In genomic region chr11:102405544-102406285, GRCm38 (mm10) we compare ENCODE assay signal across 8 mouse cellular contexts. TPM values are rescaled to one million over a fixed set of nuclear protein-coding genes. Genes with fewer than 3 reads are reported as not detected.
A peak's percentile ranks its signal among the peaks of the same experiment; 100 is the strongest.
DNase-seq lines count a peak whose midpoint lies in the region; ATAC-seq and TF ChIP-seq lines count a peak whose summit lies in the region.

No protein-coding gene starts in this region.

- peaks cover 12% of the 10 kb centered on the region for H3K27me3 ChIP-seq in megakaryocyte, embryonic 14.5 days (replicated peaks)
- peaks cover 15% of the 10 kb centered on the region; the same call in 1 of the 2 replicates for H3K27me3 ChIP-seq in limb, embryonic 14.5 days (ENCODE audit: control insufficient read depth, insufficient read depth, low read length)
- no peaks in the 10 kb centered on the region for H3K27me3 ChIP-seq in stomach, postnatal 0 days (ENCODE audit: control insufficient read depth, insufficient read depth, low read length)

- peaks cover 53% of the 10 kb centered on the region for H3K4me1 ChIP-seq in megakaryocyte, embryonic 14.5 days
- peaks cover 8% of the 10 kb centered on the region for H3K4me1 ChIP-seq in limb, embryonic 14.5 days (ENCODE audit: control insufficient read depth, insufficient read depth, low read length)
- peaks cover 5% of the 10 kb centered on the region; the same call in 1 of the 2 replicates for H3K4me1 ChIP-seq in stomach, postnatal 0 days (replicated peaks; ENCODE audit: control insufficient read depth, insufficient read depth)

- peaks cover 37% of the 10 kb centered on the region for H3K36me3 ChIP-seq in megakaryocyte, embryonic 14.5 days (replicated peaks; ENCODE audit: low read length)
- peaks cover 32% of the 10 kb centered on the region for H3K36me3 ChIP-seq in limb, embryonic 14.5 days (ENCODE audit: control insufficient read depth, insufficient read depth, low read length)
- H3K36me3 ChIP-seq in stomach, postnatal 0 days (ENCODE audit: control insufficient read depth, insufficient read depth, low read length) = peaks cover 20% of the 10 kb centered on the region

- no peak for TF ChIP-seq CTCF in stomach, postnatal 0 days (IDR thresholded peaks at IDR 0.05; ENCODE audit: low read depth)

- no peak for TF ChIP-seq POLR2A in limb, embryonic 14.5 days (IDR thresholded peaks at IDR 0.05; ENCODE audit: borderline replicate concordance, extremely low read depth, insufficient read depth, insufficient read length)

- TF ChIP-seq EP300 in stomach, postnatal 0 days (optimal IDR thresholded peaks at IDR 0.05) = no peak

- DNase-seq in cerebellum, adult 9-10 months = peak; percentile 58
- DNase-seq in cerebellum, postnatal 36 days = no peak
- DNase-seq in limb, embryonic 14.5 days (ENCODE audit: low spot score) = no peak
- DNase-seq in stomach, postnatal 0 days (ENCODE audit: low spot score) = no peak
- DNase-seq in MN1 (ENCODE audit: low spot score) = no peak

- H3K9ac ChIP-seq in limb, embryonic 14.5 days (ENCODE audit: low read depth, low read length, severe bottlenecking) = peak overlapping the region; percentile 72
- H3K9ac ChIP-seq in stomach, postnatal 0 days (ENCODE audit: low read length) = peak overlapping the region; percentile 79; the same call in 1 of the 2 replicates

- H3K4me2 ChIP-seq in limb, embryonic 14.5 days (replicated peaks; ENCODE audit: low read depth, low read length, severe bottlenecking) = peak overlapping the region; percentile 96; the same call in 1 of the 2 replicates
- peak overlapping the region; percentile 70; the same call in 1 of the 2 replicates for H3K4me2 ChIP-seq in stomach, postnatal 0 days (replicated peaks; ENCODE audit: low read depth)

- no peak for ATAC-seq in megakaryocyte, adult 5-6 weeks (ENCODE audit: poor library complexity, severe bottlenecking)
- ATAC-seq in limb, embryonic 14.5 days (ENCODE audit: low FRiP score, low read depth) = no peak
- no peak for ATAC-seq in stomach, postnatal 0 days (ENCODE audit: low FRiP score, low TSS enrichment)
- ATAC-seq in activated CD4-positive, CD25-positive, alpha-beta regulatory T cell, adult 4 months = no peak

- peak overlapping the region; percentile 96 for H3K4me3 ChIP-seq in megakaryocyte, embryonic 14.5 days (replicated peaks)
- peak overlapping the region; percentile 67 for H3K4me3 ChIP-seq in limb, embryonic 14.5 days (replicated peaks; ENCODE audit: low read length)
- peak overlapping the region; percentile 81; the same call in 1 of the 2 replicates for H3K4me3 ChIP-seq in stomach, postnatal 0 days (ENCODE audit: low read depth, low read length)

- 85% methylated on average over 11 of the region's 11 CpGs for WGBS in limb, embryonic 14.5 days
- WGBS in stomach, postnatal 0 days = 82% methylated on average over 11 of the region's 11 CpGs

- H3K9me3 ChIP-seq in megakaryocyte, embryonic 14.5 days = no peaks in the 10 kb centered on the region
- no peaks in the 10 kb centered on the region for H3K9me3 ChIP-seq in limb, embryonic 14.5 days (ENCODE audit: control insufficient read depth, low read length)
- H3K9me3 ChIP-seq in stomach, postnatal 0 days (ENCODE audit: control insufficient read depth, low read length) = no peaks in the 10 kb centered on the region

- H3K27ac ChIP-seq in limb, embryonic 14.5 days (replicated peaks; ENCODE audit: low read depth, low read length) = no peak overlapping the region
- no peak overlapping the region for H3K27ac ChIP-seq in stomach, postnatal 0 days (replicated peaks)

RNA-seq across cellular contexts. Expression of gene Slc25a39, which starts 2.0 kb away (rescaled TPM):
- polyA plus RNA-seq in megakaryocyte, embryonic 14.5 days (2012; ENCODE audit: insufficient read depth, low replicate concordance) = 164 and 165 TPM in 2 replicates
- total RNA-seq in megakaryocyte, adult 5-6 weeks (2015) = 41.5 and 47.5 TPM in 2 replicates
- 20.5 and 22.8 TPM in 2 replicates for total RNA-seq in megakaryocyte, adult 5-6 weeks (2017)
- 120 and 181 TPM in 2 replicates for polyA plus RNA-seq in limb, embryonic 14.5 days (2012; rRNA removed)
- polyA plus RNA-seq in limb, embryonic 14.5 days (2014; fragmentation: Nextera tagmentation; extraction: Ambion mirVana) = 179 and 195 TPM in 2 replicates
- polyA plus RNA-seq in stomach, postnatal 0 days (2015; fragmentation: Nextera tagmentation; extraction: Ambion mirVana) = 189 and 200 TPM in 2 replicates
- 10 to 100 TPM; 50.9 to 65.4 TPM for polyA plus RNA-seq in activated CD4-positive, CD25-positive, alpha-beta regulatory T cell, adult 4 months (2017; shearing (Covaris generic))

RNA-seq across cellular contexts. Expression of gene Rundc3a, which starts 12.5 kb away (rescaled TPM):
- 3.8 and 6.6 TPM in 2 replicates for polyA plus RNA-seq in megakaryocyte, embryonic 14.5 days (2012; ENCODE audit: insufficient read depth, low replicate concordance)
- not detected in 2 replicates for total RNA-seq in megakaryocyte, adult 5-6 weeks (2015)
- total RNA-seq in megakaryocyte, adult 5-6 weeks (2017) = not detected in 2 replicates
- 2.9 and 3.2 TPM in 2 replicates for polyA plus RNA-seq in limb, embryonic 14.5 days (2012; rRNA removed)
- 1.0 and 1.1 TPM in 2 replicates for polyA plus RNA-seq in limb, embryonic 14.5 days (2014; fragmentation: Nextera tagmentation; extraction: Ambion mirVana)
- polyA plus RNA-seq in stomach, postnatal 0 days (2015; fragmentation: Nextera tagmentation; extraction: Ambion mirVana) = 5.1 and 5.9 TPM in 2 replicates
- polyA plus RNA-seq in activated CD4-positive, CD25-positive, alpha-beta regulatory T cell, adult 4 months (2017; shearing (Covaris generic)) = 1 to 10 TPM; 2.4 TPM

RNA-seq across cellular contexts. Expression of gene Grn, which starts 24.4 kb away (rescaled TPM):
- 44.1 and 152 TPM in 2 replicates for polyA plus RNA-seq in megakaryocyte, embryonic 14.5 days (2012; ENCODE audit: insufficient read depth, low replicate concordance)
- total RNA-seq in megakaryocyte, adult 5-6 weeks (2015) = 509 and 566 TPM in 2 replicates
- 201 and 225 TPM in 2 replicates for total RNA-seq in megakaryocyte, adult 5-6 weeks (2017)
- 120 and 135 TPM in 2 replicates for polyA plus RNA-seq in limb, embryonic 14.5 days (2012; rRNA removed)
- polyA plus RNA-seq in limb, embryonic 14.5 days (2014; fragmentation: Nextera tagmentation; extraction: Ambion mirVana) = 118 and 133 TPM in 2 replicates
- 126 and 142 TPM in 2 replicates for polyA plus RNA-seq in stomach, postnatal 0 days (2015; fragmentation: Nextera tagmentation; extraction: Ambion mirVana)
- 10 to 100 TPM; 23.7 to 30.3 TPM for polyA plus RNA-seq in activated CD4-positive, CD25-positive, alpha-beta regulatory T cell, adult 4 months (2017; shearing (Covaris generic))

RNA-seq across cellular contexts. Expression of gene Slc4a1, which starts 39.7 kb away (rescaled TPM):
- 0.13 and 2.8 TPM in 2 replicates for polyA plus RNA-seq in megakaryocyte, embryonic 14.5 days (2012; ENCODE audit: insufficient read depth, low replicate concordance)
- 3.3 and 8.2 TPM in 2 replicates for total RNA-seq in megakaryocyte, adult 5-6 weeks (2015)
- total RNA-seq in megakaryocyte, adult 5-6 weeks (2017) = 3.3 and 7.2 TPM in 2 replicates
- polyA plus RNA-seq in limb, embryonic 14.5 days (2012; rRNA removed) = 3.5 and 4.3 TPM in 2 replicates
- polyA plus RNA-seq in limb, embryonic 14.5 days (2014; fragmentation: Nextera tagmentation; extraction: Ambion mirVana) = 2.8 and 6.6 TPM in 2 replicates
- polyA plus RNA-seq in stomach, postnatal 0 days (2015; fragmentation: Nextera tagmentation; extraction: Ambion mirVana) = 0.72 and 1.1 TPM in 2 replicates
- 1 to 10 TPM in 1 of 2 experiments, not detected in 1; 2.9 TPM for polyA plus RNA-seq in activated CD4-positive, CD25-positive, alpha-beta regulatory T cell, adult 4 months (2017; shearing (Covaris generic))

RNA-seq across cellular contexts. Expression of gene Fam171a2, which starts 41.8 kb away (rescaled TPM):
- 1.7 and 1.8 TPM in 2 replicates for polyA plus RNA-seq in megakaryocyte, embryonic 14.5 days (2012; ENCODE audit: insufficient read depth, low replicate concordance)
- total RNA-seq in megakaryocyte, adult 5-6 weeks (2015) = 0.09 TPM in 1 of 2 replicates, not detected in the other
- total RNA-seq in megakaryocyte, adult 5-6 weeks (2017) = not detected in 2 replicates
- polyA plus RNA-seq in limb, embryonic 14.5 days (2012; rRNA removed) = 56.8 and 85.1 TPM in 2 replicates
- 8.9 and 10.0 TPM in 2 replicates for polyA plus RNA-seq in limb, embryonic 14.5 days (2014; fragmentation: Nextera tagmentation; extraction: Ambion mirVana)
- 2.0 and 2.9 TPM in 2 replicates for polyA plus RNA-seq in stomach, postnatal 0 days (2015; fragmentation: Nextera tagmentation; extraction: Ambion mirVana)
- not detected for polyA plus RNA-seq in activated CD4-positive, CD25-positive, alpha-beta regulatory T cell, adult 4 months (2017; shearing (Covaris generic))
